Mouse (Mus musculus): ENCODE data around the gene Cntnap2. TPM values are rescaled to one million over a fixed set of nuclear protein-coding genes. Genes with fewer than 3 reads are reported as not detected.
"Not testable (repeated sequence)": the region's sequence is repeated elsewhere in the genome, so short reads cannot be mapped to it uniquely, and the experiment has no call there.

Cntnap2 gene
- polyA plus RNA-seq, 3 experiments from 2014 or later = not detected

DNA sequence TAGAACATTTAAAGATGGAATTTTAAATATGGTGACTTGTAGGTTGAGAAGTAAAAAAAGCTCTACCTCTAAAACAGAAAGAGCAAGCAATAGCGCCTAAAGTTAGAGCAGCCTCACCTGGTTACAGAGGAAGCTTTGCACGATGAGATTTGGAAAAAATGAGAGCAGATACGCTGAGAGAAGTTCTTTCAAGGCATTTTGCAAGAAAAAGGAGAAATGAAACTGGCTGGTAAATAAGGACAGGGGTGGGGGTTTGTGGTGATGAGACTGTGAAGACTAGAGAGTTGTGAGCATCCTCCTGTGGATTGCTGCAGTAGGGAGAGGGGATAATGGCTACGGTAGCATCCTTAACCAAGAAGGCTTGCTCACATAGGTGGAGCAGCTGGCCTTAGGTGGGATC is 1953.8 kb downstream of the Cntnap2 start:
- no peak for ATAC-seq

GRCm38 (mm10) chr6:47013535-47013934 is 1954.4 kb downstream of the Cntnap2 start:
- ATAC-seq = no peak

DNA sequence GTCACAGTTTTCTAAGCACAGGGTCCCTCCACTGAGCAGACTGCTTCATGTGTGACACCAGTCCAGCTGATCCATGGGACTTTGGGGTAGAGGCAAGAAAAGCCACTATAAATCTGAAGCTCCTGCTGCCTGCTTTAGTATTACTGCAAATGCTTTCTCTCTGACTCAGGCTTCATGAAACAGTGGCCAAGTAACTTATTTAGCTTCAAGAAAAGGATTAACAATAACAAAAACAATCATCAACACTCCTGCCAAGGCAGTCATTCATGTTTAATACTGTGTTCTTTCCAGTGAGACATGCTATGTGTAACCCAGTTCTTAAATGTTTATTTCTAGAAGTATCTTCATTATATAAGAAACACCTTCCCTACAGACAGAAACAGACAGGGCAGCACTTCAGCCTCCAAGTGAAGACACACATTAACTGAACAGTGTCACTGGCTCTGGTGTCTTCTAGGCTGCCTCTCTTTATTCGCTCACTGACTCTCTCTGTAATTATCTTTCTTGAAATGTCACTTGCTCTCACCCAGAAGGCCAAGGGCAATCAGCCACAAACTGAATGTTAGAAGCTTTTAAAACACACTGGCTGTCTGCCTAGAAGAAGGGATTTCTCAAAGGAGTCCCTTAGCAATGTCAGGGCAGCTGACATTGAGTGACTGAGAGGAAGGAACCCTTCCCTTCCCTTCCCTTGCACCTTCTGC is 1955.9 kb downstream of the Cntnap2 start:
- ATAC-seq = no peak

GRCm38 (mm10) chr6:47026064-47026686 is 1967.0 kb downstream of the Cntnap2 start:
- no peak for ATAC-seq

GRCm38 (mm10) chr6:47031362-47031761 is 1972.2 kb downstream of the Cntnap2 start:
- ATAC-seq = no peak

GRCm38 (mm10) chr6:47042602-47043001 is 1983.4 kb downstream of the Cntnap2 start:
- no peak for ATAC-seq

- no peak for ATAC-seq
These were observed 1984.4 kb downstream of the Cntnap2 start for GRCm38 (mm10) chr6:47043586-47043985.

GRCm38 (mm10) chr6:47044385-47045200 is 1985.4 kb downstream of the Cntnap2 start:
- ATAC-seq = no peak

- no peak for ATAC-seq
These were observed 1989.9 kb downstream of the Cntnap2 start for GRCm38 (mm10) chr6:47049051-47049450.

DNA sequence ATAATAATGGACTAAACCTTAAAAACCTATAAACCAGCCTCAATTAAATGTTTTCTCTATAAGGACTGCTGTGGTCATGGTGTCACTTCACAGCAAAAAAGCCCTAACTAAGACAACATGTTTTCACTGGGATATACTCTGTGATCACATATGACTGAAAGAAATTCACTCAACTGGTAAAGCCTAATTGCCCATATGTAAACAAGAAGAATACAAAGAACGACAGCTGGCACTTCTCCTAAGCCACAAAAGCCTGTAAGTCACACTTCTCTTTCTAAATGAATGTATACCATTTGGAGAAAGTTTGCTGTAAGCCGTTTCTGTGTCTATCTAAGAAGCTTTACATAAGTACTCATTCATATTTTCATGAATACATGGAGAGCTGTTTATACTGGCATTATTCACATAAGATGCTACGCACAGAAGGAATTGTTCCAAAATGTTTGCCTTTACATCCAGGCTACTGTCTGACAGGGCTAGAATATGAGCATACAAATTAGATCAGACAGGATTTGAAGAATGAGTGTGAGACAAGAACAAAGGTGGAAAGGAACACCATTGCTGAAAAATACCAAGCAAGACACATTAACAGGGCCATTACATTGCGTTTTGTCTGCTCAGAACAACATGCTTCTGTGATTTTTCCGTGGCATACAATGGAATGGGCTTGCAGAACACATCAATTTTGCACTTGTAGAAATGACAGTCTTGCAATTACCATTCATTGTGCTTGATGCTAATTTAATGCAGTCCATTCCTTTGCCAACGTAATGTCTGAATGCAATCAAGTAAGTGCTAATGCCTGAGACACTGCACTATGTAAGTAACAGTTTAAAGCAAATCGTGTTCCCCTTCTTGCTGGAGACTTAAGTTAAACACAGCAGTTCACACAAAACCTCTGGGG is 1991.4 kb downstream of the Cntnap2 start:
- ATAC-seq = no peak

- no peak for ATAC-seq
These were observed 2002.2 kb downstream of the Cntnap2 start for GRCm38 (mm10) chr6:47061341-47061740.

DNA sequence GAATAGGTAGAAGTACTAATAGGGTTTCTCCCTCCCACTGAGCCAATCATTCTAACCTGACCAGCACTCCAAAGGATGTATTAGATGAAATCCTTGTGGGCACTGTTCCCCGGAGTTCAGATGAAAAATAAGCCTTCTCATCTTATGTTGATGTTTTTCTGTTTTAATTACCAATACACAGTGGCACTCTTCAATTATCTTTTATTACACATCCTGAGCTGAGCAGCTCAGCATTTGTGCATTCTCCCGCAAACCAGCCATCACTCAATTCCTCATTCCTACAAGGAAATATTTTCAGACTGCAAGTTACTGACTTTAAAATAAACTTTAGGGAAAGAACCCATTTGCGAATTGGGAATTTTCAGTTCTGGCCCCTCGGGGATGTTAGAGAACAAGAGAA is 2030.8 kb downstream of the Cntnap2 start:
- ATAC-seq = no peak

GRCm38 (mm10) chr6:47104951-47105350 is 2045.8 kb downstream of the Cntnap2 start:
- ATAC-seq = no peak

DNA sequence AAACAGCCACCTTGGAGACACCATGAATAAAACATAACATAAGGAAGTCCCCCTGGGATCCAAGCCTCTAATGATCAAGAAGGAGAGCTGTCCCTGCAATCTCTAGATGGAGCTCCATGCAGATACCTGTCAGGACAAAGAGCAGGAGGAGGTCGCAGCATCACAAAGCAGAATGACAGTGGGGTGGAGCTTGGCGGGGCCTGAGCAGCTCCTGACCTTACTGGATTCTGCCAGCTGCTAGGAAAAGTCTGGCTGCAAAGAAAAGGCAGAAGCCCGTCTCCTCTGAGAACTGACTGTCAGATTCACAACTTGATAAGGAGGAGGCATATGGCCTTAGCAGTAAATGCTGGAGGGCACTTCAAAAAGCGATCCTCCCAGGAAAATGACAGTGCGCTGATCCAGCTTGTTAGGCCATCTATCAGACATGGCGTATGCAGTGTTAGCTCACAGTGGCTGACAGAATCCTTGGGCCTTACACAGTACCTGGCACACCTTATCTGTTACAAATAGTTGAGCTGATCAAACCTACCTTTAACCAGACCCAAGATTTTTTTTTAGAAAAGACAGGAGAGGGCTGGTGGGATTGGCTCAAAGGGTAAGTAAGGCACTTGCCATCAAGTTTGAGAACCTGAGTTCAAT is 2050.5 kb downstream of the Cntnap2 start:
- ATAC-seq = no peak

DNA sequence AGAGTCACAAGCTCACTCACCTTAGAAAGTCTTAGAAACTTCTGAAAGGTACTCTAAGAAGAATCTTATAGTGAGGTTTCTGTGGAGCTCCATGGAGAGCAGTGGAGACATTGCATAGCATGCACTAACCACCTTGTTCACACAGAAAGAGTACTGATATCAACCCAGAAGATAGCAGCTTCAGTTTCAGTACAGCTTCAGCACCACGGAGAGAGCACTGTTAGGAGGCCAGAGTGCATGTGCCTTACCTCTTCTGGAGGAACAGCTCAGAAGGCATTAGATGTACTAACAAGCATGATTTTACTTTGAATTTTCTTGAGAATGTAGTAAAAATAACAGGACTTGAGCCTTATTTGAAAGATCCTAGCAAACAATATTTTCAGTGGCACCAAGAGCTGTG is 2074.9 kb downstream of the Cntnap2 start:
- not testable (repeated sequence) for ATAC-seq

DNA sequence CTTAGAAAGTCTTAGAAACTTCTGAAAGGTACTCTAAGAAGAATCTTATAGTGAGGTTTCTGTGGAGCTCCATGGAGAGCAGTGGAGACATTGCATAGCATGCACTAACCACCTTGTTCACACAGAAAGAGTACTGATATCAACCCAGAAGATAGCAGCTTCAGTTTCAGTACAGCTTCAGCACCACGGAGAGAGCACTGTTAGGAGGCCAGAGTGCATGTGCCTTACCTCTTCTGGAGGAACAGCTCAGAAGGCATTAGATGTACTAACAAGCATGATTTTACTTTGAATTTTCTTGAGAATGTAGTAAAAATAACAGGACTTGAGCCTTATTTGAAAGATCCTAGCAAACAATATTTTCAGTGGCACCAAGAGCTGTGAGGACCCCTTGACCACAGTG is 2093.9 kb downstream of the Cntnap2 start:
- not testable (repeated sequence) for ATAC-seq

- not testable (repeated sequence) for ATAC-seq
These were observed 2115.6 kb downstream of the Cntnap2 start for GRCm38 (mm10) chr6:47174580-47175294.

DNA sequence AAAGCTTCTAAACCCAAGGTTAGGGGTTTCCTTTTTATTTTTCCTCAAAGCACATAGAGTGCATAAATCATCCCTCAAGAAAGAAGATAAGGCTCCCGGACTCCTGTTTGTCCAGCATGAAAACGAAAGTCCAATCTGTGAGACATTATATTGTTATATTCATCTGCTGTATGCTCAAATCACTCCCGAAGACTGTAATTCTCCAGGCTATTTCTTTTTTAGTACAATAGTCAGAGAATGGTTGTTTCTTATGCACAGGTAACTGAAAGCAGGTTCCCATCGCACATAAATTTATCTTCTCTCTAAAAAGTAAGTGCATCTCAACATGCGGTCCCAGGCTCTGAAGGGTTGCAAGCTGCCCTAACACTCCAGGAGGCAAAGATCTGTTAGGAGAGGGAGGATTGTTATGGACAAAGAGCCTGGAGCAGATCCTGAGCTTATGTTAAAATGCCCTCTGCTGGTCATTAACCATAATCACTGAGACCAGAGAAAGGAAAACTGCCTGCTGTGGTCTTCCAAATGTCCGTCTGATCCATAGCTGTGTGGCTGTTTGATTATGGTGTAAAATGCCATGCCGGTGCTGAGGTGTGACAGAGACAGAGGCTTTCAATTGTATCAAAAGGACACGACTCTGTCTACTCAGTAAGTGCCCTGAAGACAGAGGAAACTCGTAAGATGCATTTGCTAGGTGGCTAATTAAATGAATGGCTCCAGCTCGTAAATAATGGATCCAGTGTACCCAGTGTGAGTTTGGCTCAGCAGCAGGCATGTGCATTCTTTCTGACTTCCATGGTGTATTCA is 2116.4 kb downstream of the Cntnap2 start:
- ATAC-seq = not testable (repeated sequence)

GRCm38 (mm10) chr6:47176157-47176555 is 2117.0 kb downstream of the Cntnap2 start:
- ATAC-seq = not testable (repeated sequence)

GRCm38 (mm10) chr6:47181372-47181771 is 2122.2 kb downstream of the Cntnap2 start:
- ATAC-seq = not testable (repeated sequence)
